Mouse (Mus musculus) midbrain, postnatal 0 days (tissue): ENCODE data around the gene Fchsd2. TPM values are rescaled to one million over a fixed set of nuclear protein-coding genes. Genes with fewer than 3 reads are reported as not detected.

Experiments
- ATAC-seq: fragments of 200-750 bp; cut with Nextera tagmentation; 2 replicates; pipeline ENCODE4 v1.8.0; 2017; ENCODE audit warnings: moderate number of reproducible peaks, mild to moderate bottlenecking, moderate TSS enrichment, moderate library complexity; ENCODE audit not compliant: low FRiP score
- DNase-seq: peaks from one replicate; pipeline ENCODE4 v3.0.0-alpha.2; 2015; ENCODE audit warnings: low spot score
- H3K27ac ChIP-seq: fragments of 300-500 bp; sonication (generic); 2 replicates; pipeline ENCODE4 v1.5.1; 2014; ENCODE audit warnings: low read depth, mild to moderate bottlenecking, low read length, mixed read lengths
- H3K27me3 ChIP-seq: fragments of 300-500 bp; sonication (generic); 2 replicates; pipeline ENCODE4 v1.6.1; 2014; ENCODE audit warnings: low read length, control low read depth, mixed read lengths; ENCODE audit not compliant: insufficient read depth
- H3K36me3 ChIP-seq: fragments of 300-500 bp; sonication (generic); 2 replicates; pipeline ENCODE4 v1.6.1; 2014; ENCODE audit warnings: low read length, control low read depth, mixed read lengths; ENCODE audit not compliant: insufficient read depth
- H3K4me1 ChIP-seq: fragments of 300-500 bp; sonication (generic); 2 replicates; pipeline ENCODE4 v1.6.1; 2014; ENCODE audit warnings: mild to moderate bottlenecking, control low read depth, antibody characterized with exemption, low read length, mixed read lengths; ENCODE audit not compliant: insufficient read depth
- H3K4me2 ChIP-seq: fragments of 300-500 bp; sonication (generic); 2 replicates; pipeline ENCODE4 v1.6.1; 2014; ENCODE audit warnings: low read depth, mild to moderate bottlenecking, low read length, mixed read lengths; ENCODE audit not compliant: poor library complexity, severe bottlenecking
- H3K4me3 ChIP-seq: fragments of 300-500 bp; sonication (generic); 2 replicates; pipeline ENCODE4 v1.5.1; 2014; ENCODE audit warnings: low read depth, mild to moderate bottlenecking, low read length, moderate library complexity
- H3K9ac ChIP-seq: fragments of 300-500 bp; sonication (generic); replicated peaks from 2 replicates; pipeline ENCODE4 v1.6.1; 2014; ENCODE audit warnings: mild to moderate bottlenecking, low read length, moderate library complexity, mixed read lengths; ENCODE audit not compliant: poor library complexity, severe bottlenecking
- H3K9me3 ChIP-seq: fragments of 300-500 bp; sonication (generic); 2 replicates; pipeline ENCODE4 v1.6.1; 2016; ENCODE audit warnings: low read length, control low read depth
- CTCF ChIP-seq: IDR thresholded peaks from 2 replicates; pipeline ENCODE4 v1.5.1; 2016; ENCODE audit warnings: antibody characterized with exemption, mild to moderate bottlenecking
- WGBS: fragments of 180-500 bp; shearing (Covaris S2); extraction: QIAGEN DNeasy Blood & Tissue Kit; methylation state at CpG from one replicate; pipeline ENCODE4 v1.1.7; 2014; 5-methylcytosine and 5-hydroxymethylcytosine counted together
- polyA plus RNA-seq: library from polyadenylated mRNA; unstranded; fragments of >200 nt; fragmentation: Nextera tagmentation; extraction: Ambion mirVana; gene quantifications from 2 replicates; pipeline ENCODE4 v1.2.1, GENCODE M21; 2015
- total RNA-seq: library from RNA; depleted of rRNA; stranded (reverse); fragments of >200 nt; gene quantifications from 2 replicates; pipeline ENCODE4 v1.2.3, GENCODE M21; 2014

Gene Fchsd2
- total and polyA plus RNA-seq, 2 experiments from 2014 or later = 39.2 to 55.7 TPM

GRCm38 (mm10) chr7:101282721-101283120 is 190.1 kb downstream of the Fchsd2 start:
- WGBS = 82% methylated on average over 3 of the region's 3 CpGs
- no peaks in the 10 kb centered on the region for H3K9me3 ChIP-seq
- H3K4me3 ChIP-seq = no peak overlapping the region
- DNase-seq (no peak), ATAC-seq (no peak)
- H3K4me2 ChIP-seq = no peak overlapping the region
- H3K27me3 ChIP-seq = no peaks in the 10 kb centered on the region
- H3K27ac ChIP-seq = no peak overlapping the region
- H3K4me1 ChIP-seq = no peaks in the 10 kb centered on the region
- no peak for TF ChIP-seq CTCF
- no peak overlapping the region for H3K9ac ChIP-seq
- H3K36me3 ChIP-seq = peaks cover 39% of the 10 kb centered on the region

- Histone ChIP-seq H3K9me3 (no peaks in the 10 kb centered on the region), H3K27me3 (no peaks in the 10 kb centered on the region), H3K27ac (no peak overlapping the region), H3K4me2 (no peak overlapping the region), H3K4me3 (no peak overlapping the region), H3K36me3 (peaks cover 33% of the 10 kb centered on the region), H3K9ac (no peak overlapping the region), H3K4me1 (no peaks in the 10 kb centered on the region)
- DNase-seq (no peak), ATAC-seq (no peak)
- TF ChIP-seq CTCF = no peak
- WGBS = 95% methylated on average over 1 of the region's 1 CpGs
These were observed 191.8 kb downstream of the Fchsd2 start for GRCm38 (mm10) chr7:101284504-101284903.

GRCm38 (mm10) chr7:101286891-101287290 is 194.2 kb downstream of the Fchsd2 start:
- peaks cover 41% of the 10 kb centered on the region for H3K36me3 ChIP-seq

GRCm38 (mm10) chr7:101287820-101288219 is 195.2 kb downstream of the Fchsd2 start:
- no peak overlapping the region for H3K4me3 ChIP-seq
- no peak for TF ChIP-seq CTCF
- no peak overlapping the region for H3K4me2 ChIP-seq
- H3K36me3 ChIP-seq = peaks cover 34% of the 10 kb centered on the region
- WGBS = 87% methylated on average over 2 of the region's 2 CpGs
- no peaks in the 10 kb centered on the region for H3K4me1 ChIP-seq
- H3K27ac ChIP-seq = peak overlapping the region; percentile 38; the same call in 1 of the 2 replicates
- ATAC-seq (no peak), DNase-seq (no peak)
- no peaks in the 10 kb centered on the region for H3K9me3 ChIP-seq
- H3K27me3 ChIP-seq = no peaks in the 10 kb centered on the region
- no peak overlapping the region for H3K9ac ChIP-seq

More at GRCm38 (mm10) chr7:101286891-101287290, 194.2 kb downstream of the Fchsd2 start:
- Histone ChIP-seq H3K4me2 (no peak overlapping the region), H3K27me3 (no peaks in the 10 kb centered on the region), H3K4me1 (no peaks in the 10 kb centered on the region), H3K9me3 (no peaks in the 10 kb centered on the region), H3K27ac (no peak overlapping the region), H3K4me3 (no peak overlapping the region), H3K9ac (no peak overlapping the region)
- no peak for DNase-seq
- 79% methylated on average over 4 of the region's 4 CpGs for WGBS
- no peak for TF ChIP-seq CTCF
- no peak for ATAC-seq

- Histone ChIP-seq H3K4me1 (no peaks in the 10 kb centered on the region), H3K27me3 (no peaks in the 10 kb centered on the region), H3K27ac (no peak overlapping the region), H3K36me3 (peaks cover 29% of the 10 kb centered on the region), H3K9ac (no peak overlapping the region), H3K4me2 (no peak overlapping the region), H3K4me3 (no peak overlapping the region), H3K9me3 (no peaks in the 10 kb centered on the region)
- WGBS = 30% methylated on average over 4 of the region's 4 CpGs
- ATAC-seq (no peak), DNase-seq (peak; percentile 59)
- peak; percentile 84 for TF ChIP-seq CTCF
These were observed 195.8 kb downstream of the Fchsd2 start for GRCm38 (mm10) chr7:101288436-101288835.

GRCm38 (mm10) chr7:101290401-101290800 is 197.7 kb downstream of the Fchsd2 start:
- no peak for ATAC-seq
- Histone ChIP-seq H3K27me3 (no peaks in the 10 kb centered on the region), H3K4me3 (no peak overlapping the region), H3K4me2 (no peak overlapping the region), H3K36me3 (peaks cover 29% of the 10 kb centered on the region), H3K9ac (no peak overlapping the region), H3K27ac (no peak overlapping the region), H3K4me1 (no peaks in the 10 kb centered on the region), H3K9me3 (no peaks in the 10 kb centered on the region)
- DNase-seq = no peak
- WGBS = 90% methylated on average over 10 of the region's 10 CpGs
- TF ChIP-seq CTCF = no peak
